Mouse (Mus musculus): ENCODE data around the gene L3mbtl1. TPM values are rescaled to one million over a fixed set of nuclear protein-coding genes. Genes with fewer than 3 reads are reported as not detected.

The L3mbtl1 gene
- total and polyA plus RNA-seq, 3 experiments = 0.04 to 0.31 TPM; not detected in 1

- TF ChIP-seq ZNF384 (IDR thresholded peaks at IDR 0.05; ENCODE audit: low read depth, low read length) (no peak), UBTF (IDR thresholded peaks at IDR 0.05; ENCODE audit: borderline replicate concordance, insufficient read depth, low read depth, low read length) (no peak), HCFC1 (IDR thresholded peaks at IDR 0.05; ENCODE audit: low read depth, low read length) (no peak), POLR2A (IDR thresholded peaks at IDR 0.05; ENCODE audit: control insufficient read depth in 1 of 2, insufficient read depth in 1 of 2, low read depth in 1 of 2, low read length in 2 of 2, poor library complexity in 1 of 2) (no peak), MYC (IDR thresholded peaks at IDR 0.05; ENCODE audit: low read depth, low read length) (0 out of 2 replicates have a peak, but pooled peaks have one; percentile 18), NELFE (IDR thresholded peaks at IDR 0.05; ENCODE audit: low read depth, low read length) (no peak), POLR2AphosphoS2 (IDR thresholded peaks at IDR 0.05; ENCODE audit: low read length) (peak; percentile 37; the same call in 1 of the 2 replicates), MYB (IDR thresholded peaks at IDR 0.05; ENCODE audit: low read depth, low read length) (no peak), GABPA (IDR thresholded peaks at IDR 0.05; ENCODE audit: low read depth, low read length) (no peak), GATA1 (IDR thresholded peaks at IDR 0.05; ENCODE audit: low read depth, low read length) (no peak), USF1 (IDR thresholded peaks at IDR 0.05; ENCODE audit: low read depth, low read length) (no peak), CHD1 (IDR thresholded peaks at IDR 0.05; ENCODE audit: low read depth, low read length) (no peak)
- no peak overlapping the region for H3K27ac ChIP-seq (ENCODE audit: control insufficient read depth, low read depth, low read length)
These were observed 10.6 kb upstream of the L3mbtl1 start for GRCm38 (mm10) chr2:162932706-162933105.

GRCm38 (mm10) chr2:162934421-162934820, 8.9 kb upstream of the L3mbtl1 start:
- Histone ChIP-seq H3K27ac (ENCODE audit: control insufficient read depth, low read depth, low read length) (no peak overlapping the region), H3K9me3 (replicated peaks; ENCODE audit: insufficient read depth, low read length) (no peaks in the 10 kb centered on the region), H3K27me3 (ENCODE audit: control insufficient read depth in 1 of 2, insufficient read depth in 2 of 2, low read length in 2 of 2) (no peaks in the 10 kb centered on the region), H3K4me3 (ENCODE audit: control insufficient read depth in 1 of 2, insufficient read depth in 1 of 2, low read depth in 2 of 2, low read length in 2 of 2) (no peak overlapping the region), H3K36me3 (ENCODE audit: control insufficient read depth in 1 of 2, insufficient read depth in 2 of 2, low read length in 2 of 2) (peaks cover 39 to 45% of the 10 kb centered on the region in 2 experiments), H3K4me1 (ENCODE audit: control insufficient read depth in 1 of 2, insufficient read depth in 2 of 2, low read length in 2 of 2) (peaks cover 0 to 13% of the 10 kb centered on the region in 2 experiments; a peak in 3 of 4 replicates), H3K79me2 (ENCODE audit: control insufficient read depth, insufficient read depth, low read length, poor library complexity) (peaks cover 26% of the 10 kb centered on the region), H3K9ac (ENCODE audit: control insufficient read depth, low read depth, low read length, poor library complexity, severe bottlenecking) (no peak overlapping the region)
- no peak for TF ChIP-seq TAL1 (IDR thresholded peaks at IDR 0.05; ENCODE audit: low read length)
- no peak for TF ChIP-seq GATA1 (IDR thresholded peaks at IDR 0.05; ENCODE audit: low read depth, low read length)
- no peak for TF ChIP-seq MXI1 (IDR thresholded peaks at IDR 0.05; ENCODE audit: low read depth, low read length)
- no peak for TF ChIP-seq MAZ (IDR thresholded peaks at IDR 0.05; ENCODE audit: low read depth, low read length)
- no peak for TF ChIP-seq ZNF384 (IDR thresholded peaks at IDR 0.05; ENCODE audit: low read depth, low read length)
- TF ChIP-seq CHD2 (IDR thresholded peaks at IDR 0.05; ENCODE audit: low read length) = no peak
- TF ChIP-seq SMC3 (IDR thresholded peaks at IDR 0.05; ENCODE audit: low read depth, low read length) = no peak
- DNase-seq (ENCODE audit: low read depth, low spot score) = no peak

More at GRCm38 (mm10) chr2:162932706-162933105, 10.6 kb upstream of the L3mbtl1 start:
- Histone ChIP-seq H3K4me3 (ENCODE audit: control insufficient read depth in 1 of 2, insufficient read depth in 1 of 2, low read depth in 2 of 2, low read length in 2 of 2) (peak overlapping the region; percentile 68 to 99), H3K79me2 (ENCODE audit: control insufficient read depth, insufficient read depth, low read length, poor library complexity) (peaks cover 26% of the 10 kb centered on the region), H3K27me3 (ENCODE audit: control insufficient read depth in 1 of 2, insufficient read depth in 2 of 2, low read length in 2 of 2) (no peaks in the 10 kb centered on the region), H3K9ac (ENCODE audit: control insufficient read depth, low read depth, low read length, poor library complexity, severe bottlenecking) (peak overlapping the region; percentile 57), H3K4me1 (ENCODE audit: control insufficient read depth in 1 of 2, insufficient read depth in 2 of 2, low read length in 2 of 2) (peaks cover 0 to 21% of the 10 kb centered on the region in 2 experiments), H3K9me3 (replicated peaks; ENCODE audit: insufficient read depth, low read length) (no peaks in the 10 kb centered on the region), H3K36me3 (ENCODE audit: control insufficient read depth in 1 of 2, insufficient read depth in 2 of 2, low read length in 2 of 2) (peaks cover 37 to 39% of the 10 kb centered on the region in 2 experiments)
- DNase-seq (ENCODE audit: low read depth, low spot score) = no peak

Data from MEL (cell line).